Mouse (Mus musculus): ENCODE data around the gene Thap7.

DNA sequence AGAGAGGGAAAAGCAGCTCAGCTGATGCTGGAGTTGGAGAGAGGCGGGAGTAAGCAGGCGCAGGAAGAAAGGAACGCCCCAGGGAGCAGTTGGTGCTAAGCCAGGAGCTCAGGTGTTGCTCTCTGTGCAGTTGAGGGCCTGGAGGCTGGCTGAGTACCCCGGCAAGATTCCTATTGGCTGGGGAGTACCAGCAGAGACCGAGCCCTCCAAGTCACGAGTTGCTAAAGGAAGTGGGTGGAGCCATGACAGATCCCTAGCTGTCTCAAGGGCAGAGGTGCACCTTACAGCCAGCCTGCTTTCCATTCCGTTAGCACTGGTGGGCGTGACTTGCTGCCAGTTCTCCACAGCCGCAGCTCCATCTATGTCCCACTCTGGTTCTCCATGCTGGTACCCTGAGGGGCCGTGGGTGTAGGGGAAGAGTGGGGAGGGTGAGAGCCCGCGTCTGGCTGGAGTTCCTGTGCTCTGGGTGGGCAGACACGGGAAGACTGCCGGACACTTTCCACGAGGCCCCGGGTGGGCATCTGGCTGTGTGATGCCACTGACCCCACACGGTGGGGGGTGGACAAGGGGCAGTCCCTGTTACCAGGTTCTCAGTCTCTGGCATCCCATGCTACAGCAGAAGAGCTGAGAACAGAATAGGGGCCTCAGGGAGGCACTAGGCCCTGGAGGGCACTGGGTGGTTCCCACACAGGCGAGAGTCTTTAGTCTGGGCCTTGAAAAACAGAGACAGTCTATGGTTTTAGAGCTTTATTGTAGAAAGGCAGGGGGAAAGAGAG lies 23.2 kb upstream of the Thap7 start:
- TF ChIP-seq POLR2A (IDR thresholded peaks at IDR 0.05; ENCODE audit: borderline replicate concordance, extremely low read depth, low read depth, low read length) (peak; percentile 70; the same call in 1 of the 2 replicates), CTCF (IDR thresholded peaks at IDR 0.05; ENCODE audit: insufficient read depth, low read length) (no peak)
